Mouse (Mus musculus) kidney, embryonic 16.5 days (tissue): ENCODE measurements around the gene Hadha. TPM values are rescaled to one million over a fixed set of nuclear protein-coding genes. Genes with fewer than 3 reads are reported as not detected.

Source experiments
- ATAC-seq: fragments of 200-750 bp; cut with Nextera tagmentation; 2 replicates; pipeline ENCODE4 v1.8.0; 2017; ENCODE audit warnings: moderate TSS enrichment; ENCODE audit not compliant: low FRiP score, low TSS enrichment
- H3K27ac ChIP-seq: fragments of 300-500 bp; sonication (generic); 2 replicates; pipeline ENCODE4 v1.5.1; 2014; ENCODE audit warnings: low read length
- H3K27me3 ChIP-seq: fragments of 300-500 bp; sonication (generic); 2 replicates; pipeline ENCODE4 v1.6.1; 2014; ENCODE audit warnings: low read length, control low read depth, mixed read lengths; ENCODE audit not compliant: insufficient read depth
- H3K36me3 ChIP-seq: fragments of 300-500 bp; sonication (generic); 2 replicates; pipeline ENCODE4 v1.6.1; 2014; ENCODE audit warnings: low read length, control low read depth, mixed read lengths; ENCODE audit not compliant: insufficient read depth
- H3K4me1 ChIP-seq: fragments of 300-500 bp; sonication (generic); 2 replicates; pipeline ENCODE4 v1.6.1; 2014; ENCODE audit warnings: low read length, control low read depth, mixed read lengths; ENCODE audit not compliant: insufficient read depth
- H3K4me2 ChIP-seq: fragments of 300-500 bp; sonication (generic); replicated peaks from 2 replicates; pipeline ENCODE4 v1.6.1; 2014; ENCODE audit warnings: low read depth, low read length
- H3K4me3 ChIP-seq: fragments of 300-500 bp; sonication (generic); 2 replicates; pipeline ENCODE4 v1.5.1; 2014; ENCODE audit warnings: mild to moderate bottlenecking, low read length
- H3K9ac ChIP-seq: fragments of 300-500 bp; sonication (generic); replicated peaks from 2 replicates; pipeline ENCODE4 v1.6.1; 2014; ENCODE audit warnings: low read length
- H3K9me3 ChIP-seq: fragments of 300-500 bp; sonication (generic); 2 replicates; pipeline ENCODE4 v1.6.1; 2016; ENCODE audit warnings: low read length, control low read depth
- WGBS: fragments of 180-500 bp; shearing (Covaris S2); extraction: QIAGEN DNeasy Blood & Tissue Kit; methylation state at CpG from one replicate; pipeline ENCODE4 v1.1.7; 2014; 5-methylcytosine and 5-hydroxymethylcytosine counted together
- polyA plus RNA-seq: library from polyadenylated mRNA; unstranded; fragments of >200 nt; fragmentation: Nextera tagmentation; extraction: Ambion mirVana; gene quantifications from 2 replicates; pipeline ENCODE4 v1.2.1, GENCODE M21; 2015

Gene Hadha
- polyA plus RNA-seq, 1 experiment from 2014 or later, result 170 TPM

- Histone ChIP-seq H3K27me3 (peaks cover 45% of the 10 kb centered on the region), H3K27ac (no peak overlapping the region), H3K9ac (no peak overlapping the region), H3K4me3 (no peak overlapping the region), H3K36me3 (no peaks in the 10 kb centered on the region), H3K9me3 (no peaks in the 10 kb centered on the region), H3K4me1 (peaks cover 50% of the 10 kb centered on the region), H3K4me2 (no peak overlapping the region)
- ATAC-seq, result no peak
- WGBS, result 14% methylated on average over 5 of the region's 5 CpGs
These were observed 47.3 kb downstream of the Hadha start for GRCm38 (mm10) chr5:30107611-30108041.

- H3K4me1 ChIP-seq, result peaks cover 50% of the 10 kb centered on the region
- no peak overlapping the region for H3K9ac ChIP-seq
- H3K9me3 ChIP-seq, result no peaks in the 10 kb centered on the region
- no peaks in the 10 kb centered on the region for H3K36me3 ChIP-seq
- 12% methylated on average over 7 of the region's 7 CpGs for WGBS
- H3K27me3 ChIP-seq, result peaks cover 43% of the 10 kb centered on the region
- no peak overlapping the region for H3K27ac ChIP-seq
- no peak for ATAC-seq
- no peak overlapping the region for H3K4me3 ChIP-seq
- H3K4me2 ChIP-seq, result no peak overlapping the region
These were observed 47.8 kb downstream of the Hadha start for GRCm38 (mm10) chr5:30107186-30107585.

- no peaks in the 10 kb centered on the region for H3K36me3 ChIP-seq
- H3K9me3 ChIP-seq, result no peaks in the 10 kb centered on the region
- no peak overlapping the region for H3K9ac ChIP-seq
- no peak overlapping the region for H3K4me2 ChIP-seq
- WGBS, result 20% methylated on average over 2 of the region's 2 CpGs
- H3K27me3 ChIP-seq, result peaks cover 39% of the 10 kb centered on the region
- no peak for ATAC-seq
- H3K27ac ChIP-seq, result no peak overlapping the region
- H3K4me1 ChIP-seq, result peaks cover 49% of the 10 kb centered on the region
- no peak overlapping the region for H3K4me3 ChIP-seq
These were observed 48.2 kb downstream of the Hadha start for GRCm38 (mm10) chr5:30106756-30107155.

- Histone ChIP-seq H3K27me3 (peaks cover 39% of the 10 kb centered on the region), H3K27ac (no peak within 1 kb of the TSS), H3K9ac (peak within 1 kb of the TSS; percentile 61), H3K4me1 (peaks cover 40% of the 10 kb centered on the region), H3K36me3 (no peaks in the 10 kb centered on the region), H3K4me2 (peak within 1 kb of the TSS; percentile 95), H3K4me3 (peak within 1 kb of the TSS; percentile 55), H3K9me3 (no peaks in the 10 kb centered on the region)
- 1% methylated on average over 28 of the region's 29 CpGs for WGBS
- no peak for ATAC-seq
These were observed 49.2 kb downstream of the Hadha start, which contains the start of gene 3110082J24Rik for GRCm38 (mm10) chr5:30105668-30106300. 3110082J24Rik (minus strand) TSS chr5:30106086.

GRCm38 (mm10) chr5:30104841-30105667, 49.9 kb downstream of the Hadha start, which contains the start of gene Garem2:
Garem2 (plus strand) TSS chr5:30105161.
- Histone ChIP-seq H3K27ac (no peak within 1 kb of the TSS), H3K4me2 (peak within 1 kb of the TSS; percentile 95), H3K36me3 (no peaks in the 10 kb centered on the region), H3K4me1 (peaks cover 32% of the 10 kb centered on the region), H3K4me3 (peak within 1 kb of the TSS; percentile 55), H3K9me3 (no peaks in the 10 kb centered on the region), H3K9ac (peak within 1 kb of the TSS; percentile 61), H3K27me3 (peaks cover 39% of the 10 kb centered on the region)
- under 1% methylated on average over 50 of the region's 65 CpGs for WGBS
- peak; percentile 46 for ATAC-seq

GRCm38 (mm10) chr5:30104339-30104738, 50.6 kb downstream of the Hadha start:
- Histone ChIP-seq H3K9ac (no peak overlapping the region), H3K27me3 (peaks cover 39% of the 10 kb centered on the region), H3K4me3 (peak overlapping the region; percentile 55), H3K36me3 (no peaks in the 10 kb centered on the region), H3K27ac (no peak overlapping the region), H3K9me3 (no peaks in the 10 kb centered on the region), H3K4me2 (peak overlapping the region; percentile 95), H3K4me1 (peaks cover 29% of the 10 kb centered on the region)
- ATAC-seq, result peak; percentile 25; the same call in 1 of the 2 replicates
- 2% methylated on average over 12 of the region's 12 CpGs for WGBS

- ATAC-seq, result no peak
- H3K9me3 ChIP-seq, result no peaks in the 10 kb centered on the region
- H3K27me3 ChIP-seq, result peaks cover 39% of the 10 kb centered on the region
- no peak overlapping the region for H3K4me2 ChIP-seq
- H3K27ac ChIP-seq, result no peak overlapping the region
- H3K9ac ChIP-seq, result no peak overlapping the region
- no peaks in the 10 kb centered on the region for H3K36me3 ChIP-seq
- 83% methylated on average over 3 of the region's 3 CpGs for WGBS
- H3K4me1 ChIP-seq, result peaks cover 29% of the 10 kb centered on the region
- H3K4me3 ChIP-seq, result no peak overlapping the region
These were observed 51.6 kb downstream of the Hadha start for GRCm38 (mm10) chr5:30103340-30103739.

- Histone ChIP-seq H3K9me3 (no peaks in the 10 kb centered on the region), H3K27ac (no peak overlapping the region), H3K9ac (no peak overlapping the region), H3K4me3 (no peak overlapping the region), H3K4me1 (no peaks in the 10 kb centered on the region), H3K4me2 (no peak overlapping the region), H3K27me3 (0 out of 2 replicates have a peak, but pooled peaks cover 2% of the 10 kb centered on the region), H3K36me3 (no peaks in the 10 kb centered on the region)
- no peak for ATAC-seq
- 82% methylated on average over 1 of the region's 1 CpGs for WGBS
These were observed 56.7 kb downstream of the Hadha start for GRCm38 (mm10) chr5:30098260-30098659.

GRCm38 (mm10) chr5:30095731-30096130, 59.2 kb downstream of the Hadha start:
- H3K4me3 ChIP-seq, result no peak overlapping the region
- WGBS, result 74% methylated on average over 6 of the region's 6 CpGs
- H3K27ac ChIP-seq, result no peak overlapping the region
- no peak overlapping the region for H3K9ac ChIP-seq
- no peak overlapping the region for H3K4me2 ChIP-seq
- no peaks in the 10 kb centered on the region for H3K9me3 ChIP-seq
- no peaks in the 10 kb centered on the region for H3K4me1 ChIP-seq
- ATAC-seq, result no peak
- no peaks in the 10 kb centered on the region for H3K27me3 ChIP-seq
- no peaks in the 10 kb centered on the region for H3K36me3 ChIP-seq

- ATAC-seq, result no peak
- Histone ChIP-seq H3K4me3 (no peak overlapping the region), H3K9me3 (no peaks in the 10 kb centered on the region), H3K9ac (no peak overlapping the region), H3K4me1 (no peaks in the 10 kb centered on the region), H3K27me3 (no peaks in the 10 kb centered on the region), H3K36me3 (no peaks in the 10 kb centered on the region), H3K27ac (no peak overlapping the region), H3K4me2 (no peak overlapping the region)
- 41% methylated on average over 2 of the region's 2 CpGs for WGBS
These were observed 60.6 kb downstream of the Hadha start for GRCm38 (mm10) chr5:30094399-30094798.
